Mouse (Mus musculus): ENCODE measurements around the gene Cyp46a1.
A peak's percentile ranks its signal among the peaks of the same experiment; 100 is the strongest.

The Cyp46a1 gene

DNA sequence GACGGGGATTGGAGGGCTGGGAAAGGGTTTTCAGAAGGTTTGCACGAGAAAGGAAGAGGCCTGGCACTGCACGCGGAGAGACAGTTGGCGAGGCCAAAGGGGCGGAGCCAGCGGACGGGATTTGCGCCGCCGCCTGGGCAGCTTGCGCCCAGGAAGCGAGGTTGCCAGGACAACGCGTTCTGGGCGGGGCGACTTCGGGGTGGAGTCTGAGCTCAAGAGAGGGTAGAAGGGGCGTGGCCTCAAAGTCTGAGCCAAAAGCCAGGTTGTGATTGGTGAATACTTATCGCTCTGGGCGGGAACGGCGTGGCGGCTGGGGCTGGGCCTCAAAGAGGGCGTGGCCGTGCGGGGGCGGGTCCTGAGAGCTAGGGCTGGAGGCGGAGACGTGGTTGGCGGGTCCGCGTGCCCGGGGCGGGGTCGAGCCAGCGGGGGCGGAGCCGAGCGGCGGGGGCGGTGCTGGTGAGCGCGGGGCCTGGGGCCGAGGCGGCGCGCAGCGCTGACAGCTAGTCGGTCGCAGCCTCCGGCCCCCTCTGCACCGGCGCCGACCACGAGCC lies at the start of gene Cyp46a1:
Gene Cyp46a1 (plus strand): TSS at position 487 of the 551 bp plus-strand sequence.
- peak; percentile 91 to 92 for DNase-seq

DNA sequence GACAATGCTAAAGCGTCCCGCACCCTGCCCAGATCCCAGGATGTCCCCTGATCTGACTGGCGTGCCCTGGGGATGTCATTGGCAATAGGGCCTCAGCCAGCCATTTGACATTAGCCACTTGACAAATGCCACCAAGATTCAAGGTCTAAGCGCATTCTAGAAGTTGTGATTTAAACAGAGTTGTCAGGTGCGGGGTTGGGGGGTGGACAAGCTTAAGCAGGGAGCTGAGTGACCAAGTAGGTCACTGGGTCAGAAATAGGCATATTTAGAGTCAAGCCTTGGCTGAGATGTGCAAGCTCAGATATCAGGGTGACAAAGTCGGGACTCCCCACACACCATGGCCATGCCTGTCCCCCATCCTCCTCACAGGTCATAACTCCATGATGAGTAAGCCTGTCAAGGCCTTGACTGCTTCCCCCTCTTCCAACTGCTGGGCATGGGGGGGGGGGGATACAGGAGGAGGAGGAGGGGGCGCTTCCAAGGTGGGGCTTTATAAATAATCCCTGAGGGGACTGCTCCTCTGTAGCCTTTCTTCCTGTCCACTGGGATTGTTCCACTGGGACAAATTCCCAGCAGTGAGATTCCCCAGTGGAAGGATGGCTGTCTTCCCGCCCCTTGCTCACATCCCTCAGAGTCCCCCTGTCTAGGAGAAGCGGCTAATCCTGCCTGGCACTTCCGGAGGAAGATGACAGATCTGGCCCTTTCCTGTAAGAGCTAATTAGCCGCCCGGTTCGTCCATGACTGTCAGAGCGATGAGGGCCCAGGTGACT lies 49.5 kb upstream of the Cyp46a1 start:
- no peak for DNase-seq

DNA sequence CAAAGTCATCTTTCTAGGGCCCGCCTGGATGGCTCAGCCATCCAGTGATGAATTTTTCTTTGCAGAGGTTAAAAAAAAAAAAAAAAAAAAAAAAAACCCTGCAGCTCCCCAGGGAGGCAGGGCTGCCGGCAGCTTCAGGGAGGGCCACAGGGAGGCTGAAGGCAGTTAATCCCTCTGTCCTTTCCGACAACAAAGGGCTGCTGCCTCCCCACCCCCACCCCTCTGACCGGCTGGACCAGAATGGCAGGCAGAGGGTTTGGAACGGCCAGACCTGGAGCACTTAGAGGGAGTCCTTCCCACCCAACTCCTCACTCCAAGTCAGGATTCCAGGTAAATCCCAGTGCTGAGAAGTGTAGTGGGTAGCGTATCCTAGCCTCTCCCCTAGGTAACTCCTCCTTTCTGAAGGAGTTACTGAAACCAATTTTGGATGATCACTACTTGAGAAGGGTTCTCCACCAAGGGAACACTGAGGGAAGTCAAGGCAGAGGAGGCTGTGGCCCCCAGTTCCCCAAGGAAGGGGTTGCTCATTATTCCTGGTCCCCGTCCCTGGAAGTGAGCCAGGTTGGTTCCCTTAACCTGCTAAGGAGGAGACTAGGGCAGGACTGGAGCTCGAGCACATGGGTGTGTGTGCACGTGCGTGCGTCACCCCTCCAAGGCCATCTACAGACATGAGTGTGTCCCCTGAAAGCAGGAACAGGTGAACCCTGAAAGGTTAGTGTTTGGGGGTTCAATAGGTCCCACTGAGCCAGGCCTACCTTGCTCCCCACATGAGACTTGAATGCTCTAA lies 48.8 kb upstream of the Cyp46a1 start:
- no peak for DNase-seq

DNA sequence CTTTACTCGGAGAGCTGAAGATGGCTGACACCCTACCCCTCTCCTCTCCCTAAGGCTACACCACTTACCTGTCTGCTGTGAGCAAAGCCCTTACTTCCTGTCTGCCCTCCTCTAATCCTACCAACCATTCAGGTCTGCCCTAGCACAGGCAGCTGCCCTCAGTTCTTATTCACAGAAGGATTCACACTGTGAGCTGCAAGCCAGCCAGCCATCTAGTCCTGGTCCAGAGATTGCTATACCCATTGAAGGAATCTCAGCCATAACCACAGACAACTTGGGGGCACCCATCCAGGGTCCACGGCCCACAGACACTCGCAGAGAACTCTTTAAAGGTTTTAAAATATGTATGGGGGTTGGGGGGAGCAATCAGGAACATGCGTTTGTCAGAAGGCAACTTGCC lies 47.8 kb upstream of the Cyp46a1 start:
- DNase-seq = no peak

DNA sequence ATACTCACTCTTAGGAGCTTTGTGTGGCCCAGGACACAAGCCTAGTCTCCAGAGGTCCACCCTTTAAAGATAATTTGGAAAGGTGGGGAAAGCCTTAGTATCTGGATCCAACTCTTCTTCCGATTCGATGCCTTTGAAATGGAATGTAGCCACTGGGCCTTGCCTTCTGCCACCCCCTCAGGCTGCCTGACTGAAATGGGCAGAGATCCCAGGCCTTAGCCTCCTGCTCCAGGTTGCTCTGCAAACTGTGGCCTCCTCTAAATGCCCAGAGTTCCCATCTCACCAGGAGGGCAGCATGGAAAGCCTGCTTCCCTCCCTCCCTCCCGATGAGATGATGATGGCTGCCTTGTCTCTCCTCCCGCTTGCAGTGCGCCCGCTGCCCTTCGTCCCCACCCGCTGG lies 47.2 kb upstream of the Cyp46a1 start:
- DNase-seq = no peak

DNA sequence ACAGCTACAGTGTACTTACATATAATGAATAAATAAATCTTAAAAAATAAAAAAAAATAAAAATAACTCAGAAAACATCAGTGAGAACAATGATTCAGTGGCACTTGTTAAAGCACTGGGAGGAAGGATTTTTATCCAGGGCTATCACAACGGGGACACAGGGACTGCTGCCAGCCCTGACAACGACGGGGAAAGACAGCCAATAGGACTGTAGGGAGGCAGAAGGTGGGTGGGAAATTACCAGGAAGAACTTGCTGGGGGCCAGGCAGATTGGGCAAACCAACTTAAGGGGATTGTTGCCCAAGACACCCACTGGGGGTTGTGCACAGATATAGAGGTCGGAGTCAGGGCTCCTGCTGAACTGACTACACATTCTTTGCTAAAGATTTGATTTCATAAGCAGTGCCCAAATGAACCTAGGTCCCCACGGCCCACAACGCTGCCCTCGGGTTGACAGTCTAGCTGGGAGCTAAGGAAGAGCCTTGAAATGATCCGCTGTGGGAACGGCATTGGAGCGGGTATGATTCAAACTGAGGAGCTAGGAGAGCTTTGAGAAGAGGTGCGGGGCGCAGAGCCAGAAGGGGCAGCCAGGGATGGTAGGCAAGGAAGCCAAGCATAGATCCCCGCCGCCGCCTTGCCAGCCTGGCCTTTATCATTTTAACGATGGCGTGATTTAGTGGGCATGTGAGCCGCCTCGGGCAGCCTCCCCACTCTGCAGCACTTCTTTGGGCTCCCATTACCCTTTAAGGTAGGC lies 45.9 kb upstream of the Cyp46a1 start:
- no peak for DNase-seq

DNA sequence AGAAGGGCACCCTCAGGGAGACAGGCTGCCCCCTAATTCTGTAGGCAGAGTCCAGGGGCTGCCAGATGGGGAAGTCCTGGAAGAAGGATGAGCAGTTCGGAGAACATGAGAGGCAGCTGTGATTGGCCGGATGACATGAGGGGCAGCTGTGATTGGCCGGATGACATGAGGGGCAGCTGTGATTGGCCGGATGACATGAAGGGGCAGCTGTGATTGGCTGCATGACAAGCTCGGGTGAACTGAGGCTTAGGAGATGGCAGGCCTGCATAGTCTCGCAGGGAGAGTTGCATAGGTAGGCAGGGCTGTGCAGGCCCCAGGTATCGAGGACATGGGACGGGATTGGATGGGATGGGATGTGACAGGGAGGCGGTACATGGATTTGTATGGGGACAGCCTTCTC lies 41.8 kb upstream of the Cyp46a1 start:
- no peak for DNase-seq

DNA sequence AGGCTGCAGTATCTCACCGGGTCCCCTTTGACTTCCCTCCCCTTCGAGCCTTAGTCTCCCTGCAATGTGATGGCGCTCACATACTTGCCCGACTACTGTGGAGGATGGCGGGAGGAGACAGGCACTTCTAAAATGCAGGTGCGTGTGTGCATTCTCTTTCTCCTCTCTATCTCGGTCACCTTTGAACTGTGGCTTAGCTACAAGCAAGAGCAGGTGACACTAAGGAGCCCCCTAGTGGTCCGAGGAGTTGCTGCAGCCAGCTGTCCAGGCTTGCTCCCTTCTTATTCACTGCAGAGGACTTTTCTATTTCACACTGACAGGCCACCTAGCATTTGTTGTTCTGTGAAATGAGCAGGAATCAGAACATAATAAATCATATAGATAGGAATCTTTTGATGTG lies 41.2 kb upstream of the Cyp46a1 start:
- DNase-seq = peak; percentile 74 to 78

DNA sequence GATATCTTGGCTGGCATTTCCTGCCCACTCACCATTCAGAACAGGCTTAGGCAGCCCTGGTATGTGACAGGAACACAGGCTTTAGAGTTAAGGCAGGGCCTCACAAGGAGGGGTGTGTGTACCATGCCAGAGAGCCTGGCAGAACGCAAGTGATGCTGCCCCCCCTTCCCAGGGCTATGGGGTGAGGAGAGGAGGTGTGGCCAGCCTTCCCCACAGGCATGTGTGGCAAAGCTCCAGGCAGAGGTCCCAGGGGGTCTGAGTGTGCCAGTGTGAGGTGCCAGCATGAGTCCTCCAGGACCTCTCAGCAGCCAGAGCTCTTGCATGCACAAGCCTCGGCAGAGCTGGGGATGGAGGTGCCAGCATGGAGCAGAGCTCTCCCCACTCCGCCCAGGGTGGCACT lies 39.6 kb upstream of the Cyp46a1 start:
- no peak for DNase-seq

DNA sequence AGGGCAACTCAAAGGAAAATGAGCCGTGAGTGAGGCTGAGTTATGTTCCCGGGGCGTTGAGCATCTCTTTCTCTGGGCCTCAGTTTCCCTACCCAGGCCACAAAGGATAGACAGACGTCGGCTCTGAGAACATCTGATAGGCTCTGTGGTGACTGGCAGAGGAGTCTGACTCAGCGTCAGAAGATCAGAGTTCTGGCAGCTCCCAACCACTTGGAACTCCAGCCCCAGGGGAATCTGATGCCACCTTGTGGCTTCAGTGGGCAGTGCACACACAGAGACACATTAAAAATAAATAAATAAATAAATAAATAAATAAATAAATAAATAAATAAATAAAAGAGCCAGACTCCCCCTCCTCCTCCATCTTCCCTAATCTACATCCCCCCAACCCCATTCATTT lies 37.1 kb upstream of the Cyp46a1 start:
- DNase-seq = no peak

DNA sequence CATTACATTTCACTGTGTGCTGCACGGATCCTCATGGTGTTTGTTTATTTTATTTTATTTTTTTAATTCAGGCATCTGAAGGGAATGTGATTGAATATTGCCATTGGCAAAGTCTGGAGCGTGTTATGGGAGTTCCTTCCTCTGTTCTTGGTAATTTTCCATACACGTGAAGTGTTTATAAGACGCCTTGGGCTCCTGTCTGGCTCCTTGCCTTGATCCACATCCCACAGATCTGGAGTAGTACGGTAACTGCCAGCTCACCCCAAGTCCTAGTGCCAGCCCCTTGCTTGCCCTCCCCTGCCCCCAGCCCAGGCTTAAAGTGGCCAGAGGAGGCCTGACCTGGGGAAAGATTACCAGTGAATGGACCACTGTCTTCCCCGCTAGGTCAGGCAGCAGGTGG lies 33.2 kb upstream of the Cyp46a1 start:
- DNase-seq = no peak

DNA sequence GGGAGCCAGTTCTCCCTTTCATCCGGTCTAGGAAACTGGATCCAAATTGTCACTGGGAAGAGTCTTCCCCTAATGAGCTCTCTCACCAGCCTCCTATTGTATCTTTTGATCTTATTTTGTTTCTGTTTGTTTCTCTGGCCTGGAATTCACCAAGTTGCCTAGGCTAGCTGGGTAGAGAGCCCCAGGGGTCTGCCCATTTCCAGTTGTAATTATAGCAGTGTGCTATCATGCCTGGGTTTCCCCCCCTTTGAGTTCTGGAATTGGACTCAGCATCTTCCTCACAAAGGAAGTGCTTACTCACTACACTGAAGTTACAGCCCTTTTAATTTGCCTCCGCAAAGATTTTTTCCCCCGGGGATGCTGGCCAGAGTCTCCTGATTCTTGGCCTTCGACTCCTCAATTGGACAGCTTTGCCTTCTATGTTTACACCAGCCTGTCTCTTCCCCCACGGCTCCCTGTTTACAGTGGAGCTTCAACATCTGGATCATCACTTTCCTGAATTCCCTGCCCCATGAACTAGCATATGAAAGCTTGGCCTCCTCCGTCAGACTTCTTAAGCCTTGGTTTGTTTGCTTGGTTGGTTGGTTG lies 30.3 kb upstream of the Cyp46a1 start:
- no peak for DNase-seq

DNA sequence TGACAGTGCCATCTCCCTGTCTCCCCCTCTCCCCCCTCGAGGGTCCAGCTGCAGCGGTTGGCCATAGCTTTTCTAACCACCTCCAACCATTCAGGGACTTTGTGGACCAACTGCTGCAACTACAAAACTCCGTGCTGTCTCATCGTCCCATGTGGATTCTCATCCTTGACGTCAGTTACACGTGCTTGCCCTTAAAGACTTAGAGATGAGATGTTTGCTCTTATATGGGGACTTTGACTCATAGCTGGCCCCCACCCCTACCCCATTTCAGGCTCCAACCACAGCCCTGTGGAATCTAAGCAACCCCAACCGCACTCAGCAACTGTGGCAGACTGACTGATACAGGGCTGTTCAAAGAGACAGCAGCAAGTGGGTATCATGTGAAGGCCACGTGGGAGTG lies 29.0 kb upstream of the Cyp46a1 start:
- DNase-seq = no peak

DNA sequence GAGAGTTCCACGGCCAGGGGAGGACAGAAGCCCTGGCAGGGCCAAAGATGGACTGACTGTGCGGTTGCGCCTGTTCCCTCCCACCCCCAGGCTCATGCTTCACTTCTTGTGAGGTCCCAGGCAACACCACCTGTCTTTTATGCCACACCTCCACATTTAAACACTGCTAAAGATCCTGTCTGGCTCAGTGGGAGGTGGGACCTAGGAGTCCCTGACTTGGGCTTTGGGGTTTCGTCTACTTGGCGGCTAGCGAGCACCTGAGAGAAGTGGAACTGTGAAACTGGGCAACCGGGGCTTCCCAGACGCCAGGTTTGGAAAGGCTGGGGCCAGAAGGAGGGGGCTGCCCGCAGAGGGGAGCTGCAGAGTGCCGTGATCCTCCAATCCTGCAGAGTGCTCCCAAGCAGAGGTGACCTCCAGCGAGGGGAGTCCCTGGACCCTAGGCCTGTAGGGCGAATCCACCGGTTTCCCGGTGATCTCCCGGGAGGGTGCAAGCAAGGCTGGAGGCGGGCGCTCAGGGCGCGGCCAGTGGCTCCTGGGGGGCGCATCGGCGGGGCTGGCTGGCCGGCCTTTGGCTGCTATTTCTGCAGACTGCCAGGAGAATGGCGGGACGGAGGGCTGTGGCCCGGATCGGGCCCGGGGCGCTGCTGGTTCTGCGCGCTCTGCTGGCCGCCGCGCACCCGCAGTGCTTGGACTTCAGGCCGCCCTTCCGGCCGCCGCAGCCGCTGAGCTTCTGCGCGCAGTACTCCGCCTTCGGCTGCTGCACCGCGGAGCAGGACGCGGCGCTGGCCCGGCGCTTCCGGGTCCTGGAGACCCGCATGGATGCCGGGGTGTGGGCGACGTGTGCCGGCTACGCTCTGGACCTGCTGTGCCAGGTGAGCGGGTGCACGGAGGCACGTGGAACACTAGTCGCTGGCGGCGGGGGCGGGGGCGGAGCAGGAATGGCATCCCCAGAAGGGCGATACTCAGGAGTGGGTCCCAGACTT lies 28.1 kb upstream of the Cyp46a1 start, which contains the start of gene Hhipl1:
Gene Hhipl1 (plus strand): TSS at position 459 of the 983 bp plus-strand sequence.
- no peak for DNase-seq

DNA sequence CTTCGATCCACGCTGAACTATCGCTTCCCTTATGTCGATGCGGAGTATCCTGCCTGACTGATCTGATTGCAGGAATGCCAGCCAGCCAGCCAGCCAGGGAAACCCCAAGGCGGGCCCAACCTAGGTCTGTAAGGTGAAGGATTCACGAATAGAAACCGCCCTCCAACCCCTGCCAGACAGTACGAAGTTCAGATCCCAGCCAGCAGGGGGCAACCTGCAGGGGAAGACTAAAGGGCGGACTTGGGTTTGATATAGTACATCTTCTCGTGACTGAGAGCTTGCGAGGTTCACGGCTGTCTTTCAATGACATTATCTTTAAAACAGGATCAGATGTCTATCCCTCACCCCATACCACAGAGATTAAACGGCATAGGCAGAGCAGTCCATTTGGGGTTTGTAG lies 26.6 kb upstream of the Cyp46a1 start:
- DNase-seq = peak; percentile 51 to 55

DNA sequence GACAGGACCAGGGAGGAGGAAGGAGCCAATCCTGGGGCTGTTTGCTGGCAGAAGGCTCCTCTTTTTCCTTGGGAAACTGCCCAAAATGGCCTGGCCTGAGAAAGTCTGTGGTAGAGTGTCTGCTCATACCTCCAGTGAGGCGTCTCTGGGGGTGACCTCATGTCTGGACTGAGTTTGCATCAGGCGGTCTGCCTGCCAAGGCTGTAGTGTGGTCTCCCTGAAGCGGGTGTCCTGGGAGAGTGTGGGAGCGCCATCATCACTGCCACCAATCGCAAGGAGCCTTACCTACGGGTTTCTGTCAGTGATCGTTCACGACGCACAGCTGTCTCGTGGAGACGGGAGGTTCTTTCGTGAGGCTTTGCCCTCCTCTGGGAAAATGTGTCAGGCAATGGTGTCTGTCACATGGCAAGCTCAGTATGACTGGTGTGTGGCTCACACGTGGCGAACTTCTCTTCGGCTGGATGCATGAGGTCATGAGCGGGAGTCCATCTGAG lies 25.8 kb upstream of the Cyp46a1 start:
- DNase-seq = no peak

DNA sequence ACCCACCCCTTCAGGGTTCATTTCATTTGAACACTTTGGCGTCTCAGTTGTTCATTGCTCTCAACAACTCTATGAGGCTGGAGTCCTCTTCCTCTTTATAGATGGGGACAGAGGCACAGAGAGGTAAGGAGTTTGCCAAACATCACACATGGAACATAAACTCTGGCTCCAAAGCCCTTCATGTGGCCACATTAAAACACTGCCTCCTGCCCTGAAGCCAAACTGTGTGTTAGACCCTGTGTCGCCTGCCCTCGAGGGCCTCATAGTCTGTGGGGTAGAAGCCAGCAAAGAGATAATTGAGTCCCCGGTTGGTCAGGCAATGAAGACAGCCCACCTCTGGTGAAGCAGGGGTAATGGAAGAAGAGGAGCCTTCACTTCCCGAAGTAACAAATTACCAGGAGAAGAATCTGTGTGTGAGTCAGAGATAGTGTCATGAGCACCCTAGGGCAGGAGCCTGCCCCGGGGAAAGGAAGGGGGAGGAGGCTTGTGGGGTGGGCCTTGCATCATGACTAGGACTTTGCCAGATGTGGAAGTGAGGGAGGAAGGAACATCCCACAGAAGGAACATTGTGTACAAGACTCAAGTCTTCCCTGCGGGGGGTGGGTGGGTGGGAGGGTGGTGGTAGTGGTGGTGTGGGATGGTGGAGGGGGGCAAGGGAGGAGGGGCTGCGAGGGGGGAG lies 24.9 kb upstream of the Cyp46a1 start:
- no peak for DNase-seq

DNA sequence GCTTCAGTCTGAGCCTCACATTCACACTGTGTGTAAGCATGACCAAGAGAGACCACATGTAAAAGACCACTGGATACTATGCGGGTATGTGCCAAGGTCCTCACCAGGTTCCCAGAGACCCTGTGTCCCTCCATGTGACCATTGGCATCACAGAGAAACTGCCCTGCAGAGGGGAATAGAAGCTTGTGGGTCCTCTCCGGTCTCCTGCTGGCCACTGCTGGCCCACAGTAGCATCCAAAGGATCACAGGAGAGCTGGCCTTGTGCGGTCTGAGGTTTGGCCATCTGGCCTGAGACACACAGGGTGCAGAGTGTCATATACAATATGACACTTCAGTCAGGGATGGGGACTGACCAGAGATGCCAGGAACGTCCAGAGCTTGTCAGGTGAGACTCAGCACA lies 24.1 kb upstream of the Cyp46a1 start:
- DNase-seq = no peak

DNA sequence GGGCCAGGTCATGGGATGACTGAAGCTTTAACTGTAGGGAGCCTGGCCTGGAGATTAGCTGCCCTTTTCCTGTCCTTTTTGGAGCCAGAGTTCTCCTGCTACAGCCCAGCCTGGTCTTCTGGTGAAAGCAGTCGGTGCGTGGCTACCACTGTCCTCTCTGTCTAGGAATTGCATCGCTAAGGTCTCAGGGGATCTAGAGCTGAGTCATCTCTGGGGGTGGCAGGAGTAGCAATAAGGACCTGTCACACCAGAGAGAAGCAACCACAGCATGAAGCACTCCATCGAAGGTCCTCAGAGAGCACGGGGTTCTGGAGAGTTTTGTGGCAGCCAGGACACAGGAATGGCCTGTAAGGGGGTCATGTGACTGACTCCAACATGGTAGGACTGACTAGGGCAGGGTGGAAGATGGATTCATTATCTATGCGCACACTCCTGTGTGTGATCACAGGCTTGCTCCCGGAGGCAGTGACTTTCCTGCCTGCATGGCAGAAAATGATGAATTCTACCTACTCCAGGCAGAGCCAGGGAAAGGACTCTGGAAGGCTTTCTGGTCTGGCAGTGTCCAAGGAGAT lies 23.6 kb upstream of the Cyp46a1 start:
- no peak for DNase-seq

DNA sequence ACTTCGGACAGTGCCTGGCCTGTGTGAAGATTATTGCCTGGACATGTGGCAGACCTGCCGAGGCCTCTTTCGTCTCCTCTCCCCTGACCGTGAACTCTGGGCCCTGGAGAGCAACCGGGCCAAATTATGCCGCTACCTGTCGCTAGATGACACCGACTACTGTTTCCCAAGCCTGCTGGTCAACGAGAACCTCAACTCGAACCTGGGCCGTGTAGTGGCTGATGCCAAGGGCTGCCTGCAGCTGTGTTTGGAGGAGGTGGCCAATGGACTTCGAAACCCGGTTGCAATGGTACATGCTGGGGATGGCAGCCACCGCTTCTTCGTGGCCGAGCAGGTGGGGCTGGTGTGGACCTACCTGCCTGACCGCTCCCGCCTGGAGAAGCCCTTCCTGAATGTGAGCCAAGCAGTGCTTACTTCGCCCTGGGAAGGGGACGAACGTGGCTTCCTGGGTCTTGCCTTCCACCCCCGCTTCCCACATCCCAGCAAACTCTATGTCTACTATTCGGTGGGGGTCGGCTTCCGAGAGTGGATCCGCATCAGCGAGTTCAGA lies 22.4 kb upstream of the Cyp46a1 start:
- no peak for DNase-seq
